Comparison of ENCODE assay signal across 8 mouse cellular contexts in genomic region chr6:43265363-43266041, GRCm38 (mm10). TPM values are rescaled to one million over a fixed set of nuclear protein-coding genes. Genes with fewer than 3 reads are reported as not detected.
DNase-seq lines count a peak whose midpoint lies in the region; ATAC-seq and TF ChIP-seq lines count a peak whose summit lies in the region.

Arhgef5 (plus strand) TSS chr6:43265582.

- no peaks in the 10 kb centered on the region for H3K36me3 ChIP-seq in embryonic facial prominence, embryonic 13.5 days
- H3K36me3 ChIP-seq in megakaryocyte, embryonic 14.5 days (replicated peaks; ENCODE audit: low read length) = no peaks in the 10 kb centered on the region
- H3K36me3 ChIP-seq in splenic B cell, adult 2 months (ENCODE audit: control insufficient read depth, insufficient read depth, low read length, poor library complexity, severe bottlenecking) = no peaks in the 10 kb centered on the region

- no peaks in the 10 kb centered on the region for H3K9me3 ChIP-seq in embryonic facial prominence, embryonic 13.5 days
- H3K9me3 ChIP-seq in megakaryocyte, embryonic 14.5 days = no peaks in the 10 kb centered on the region

- H3K27ac ChIP-seq in layer of hippocampus, adult 2 months = peak within 1 kb of the TSS; percentile 47
- peak within 1 kb of the TSS; percentile 44; the same call in 1 of the 2 replicates for H3K27ac ChIP-seq in embryonic facial prominence, embryonic 13.5 days

- peak within 1 kb of the TSS; percentile 79 for H3K9ac ChIP-seq in embryonic facial prominence, embryonic 13.5 days

- under 1% methylated on average over 47 of the region's 48 CpGs for WGBS in embryonic facial prominence, embryonic 13.5 days

- H3K27me3 ChIP-seq in embryonic facial prominence, embryonic 13.5 days = peaks cover 18% of the 10 kb centered on the region
- H3K27me3 ChIP-seq in megakaryocyte, embryonic 14.5 days (replicated peaks) = peaks cover 30% of the 10 kb centered on the region
- H3K27me3 ChIP-seq in splenic B cell, adult 2 months (ENCODE audit: control insufficient read depth, insufficient read depth, low read length, poor library complexity, severe bottlenecking) = no peaks in the 10 kb centered on the region

- no peak for TF ChIP-seq CTCF in layer of hippocampus, adult 2 months (conservative IDR thresholded peaks at IDR 0.05)

- peaks cover 7% of the 10 kb centered on the region for H3K4me1 ChIP-seq in embryonic facial prominence, embryonic 13.5 days
- H3K4me1 ChIP-seq in megakaryocyte, embryonic 14.5 days = peaks cover 33% of the 10 kb centered on the region

- H3K4me2 ChIP-seq in embryonic facial prominence, embryonic 13.5 days = peak within 1 kb of the TSS; percentile 85

- no peak for DNase-seq in layer of hippocampus, adult 2 months (ENCODE audit: low spot score in 2 of 2)
- DNase-seq in layer of hippocampus, adult 11-12 months (ENCODE audit: low spot score) = no peak
- peak; percentile 61 to 65 for DNase-seq in heart, postnatal 10 days
- peak; percentile 90 to 95 for DNase-seq in kidney, postnatal 25 days
- DNase-seq in splenic B cell, adult 2 months (ENCODE audit: low read depth, low spot score) = peak; percentile 4
- DNase-seq in right cerebral cortex, postnatal 36 days (ENCODE audit: low spot score in 2 of 2) = no peak

- H3K4me3 ChIP-seq in layer of hippocampus, adult 2 months = peak within 1 kb of the TSS; percentile 41
- peak within 1 kb of the TSS; percentile 64 for H3K4me3 ChIP-seq in embryonic facial prominence, embryonic 13.5 days
- H3K4me3 ChIP-seq in megakaryocyte, embryonic 14.5 days (replicated peaks) = peak within 1 kb of the TSS; percentile 88

- peak; percentile 81 for ATAC-seq in embryonic facial prominence, embryonic 13.5 days (ENCODE audit: insufficient number of reproducible peaks, insufficient read depth, low FRiP score, low TSS enrichment, low read depth)

- intact Hi-C loops in heart, postnatal 10 days (cut with DNase I) = no loop called here

RNA-seq across cellular contexts. Expression of gene Arhgef5, which starts in this region (rescaled TPM):
- total RNA-seq in layer of hippocampus, adult 2 months (2021) = 1 to 10 TPM; 1.7 to 2.8 TPM
- 10.2 and 12.2 TPM in 2 replicates for polyA plus RNA-seq in embryonic facial prominence, embryonic 13.5 days (2015; fragmentation: Nextera tagmentation; extraction: Ambion mirVana)
- 10 to 100 TPM; 18.1 to 22.0 TPM for total RNA-seq in heart, postnatal 10 days (2021)
- 0.44 TPM in 1 of 2 replicates, not detected in the other for polyA plus RNA-seq in megakaryocyte, embryonic 14.5 days (2012; ENCODE audit: insufficient read depth, low replicate concordance)

Comparison
In these comparisons a context has a peak if more than half of its experiments do, and no peak if none do; other contexts are left out.
1. RNA of gene Arhgef5 (total RNA-seq): 18.1 to 22.0 TPM in heart, postnatal 10 days; 1.7 to 2.8 TPM in layer of hippocampus, adult 2 months; every median in the first group is over 4 times any median in the second.
2. DNase-seq: peak in heart, postnatal 10 days (2 of 2), kidney, postnatal 25 days (2 of 2) and splenic B cell, adult 2 months (single experiment); none in layer of hippocampus, adult 2 months (0 of 2), layer of hippocampus, adult 11-12 months (single experiment) and right cerebral cortex, postnatal 36 days (0 of 2).
3. Peak in every context shown above with its lines, with median percentiles within 50 percentile points of each other: H3K4me3 ChIP-seq.